Mouse (Mus musculus): ENCODE results near the gene Pamr1. TPM values are rescaled to one million over a fixed set of nuclear protein-coding genes. Genes with fewer than 3 reads are reported as not detected.

Pamr1 gene
- 3.8 and 4.4 TPM in 2 replicates for polyA plus RNA-seq (2014; fragmentation: Nextera tagmentation; extraction: Ambion mirVana)

- H3K9me3 ChIP-seq (ENCODE audit: control insufficient read depth, low read length) = no peaks in the 10 kb centered on the region
- H3K27ac ChIP-seq (ENCODE audit: low read depth, low read length) = no peak within 1 kb of the TSS
- peak within 1 kb of the TSS; percentile 70 for H3K4me2 ChIP-seq (ENCODE audit: low read depth)
- H3K9ac ChIP-seq (ENCODE audit: low read length) = peak within 1 kb of the TSS; percentile 39; the same call in 1 of the 2 replicates
- peak; percentile 62 for DNase-seq (ENCODE audit: low spot score)
- ATAC-seq (ENCODE audit: insufficient read depth, low FRiP score, low TSS enrichment) = no peak
- H3K27me3 ChIP-seq (ENCODE audit: control insufficient read depth, insufficient read depth, low read length) = 0 out of 2 replicates have a peak, but pooled peaks cover 6% of the 10 kb centered on the region
- H3K36me3 ChIP-seq (ENCODE audit: control insufficient read depth, insufficient read depth, low read length) = no peaks in the 10 kb centered on the region
- H3K4me3 ChIP-seq (ENCODE audit: low read depth, low read length) = peak within 1 kb of the TSS; percentile 31
- H3K4me1 ChIP-seq (ENCODE audit: control insufficient read depth, insufficient read depth, low read length) = no peaks in the 10 kb centered on the region
- WGBS = under 1% methylated on average over 26 of the region's 26 CpGs
Measured at GRCm38 (mm10) chr2:102549611-102550266, at the start of gene Pamr1. TSS of gene Pamr1 (plus strand) at chr2:102550012.

DNA sequence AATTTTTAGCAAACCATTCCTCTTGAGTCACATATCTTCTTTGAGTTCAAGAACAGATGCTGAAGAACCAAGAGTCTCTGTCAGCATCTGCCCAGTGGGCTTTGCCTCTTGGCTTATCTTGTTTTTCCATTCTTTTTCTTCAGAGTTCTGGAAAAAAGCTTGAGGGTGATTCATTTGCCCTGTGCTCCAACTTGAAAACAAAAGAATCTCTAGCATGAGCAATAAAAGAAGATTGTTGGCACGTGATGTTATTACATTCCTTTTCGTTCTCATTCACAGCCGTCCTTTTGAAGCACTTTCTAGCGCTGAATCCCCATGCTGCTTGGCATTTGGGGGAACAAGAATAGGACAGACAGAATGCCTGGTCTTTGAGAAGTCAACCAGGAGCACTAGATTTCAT, 42.2 kb upstream of the Pamr1 start:
- Histone ChIP-seq H3K36me3 (ENCODE audit: control insufficient read depth, insufficient read depth, low read length) (no peaks in the 10 kb centered on the region), H3K4me1 (ENCODE audit: control insufficient read depth, insufficient read depth, low read length) (no peaks in the 10 kb centered on the region), H3K9ac (ENCODE audit: low read length) (no peak overlapping the region), H3K4me3 (ENCODE audit: low read depth, low read length) (no peak overlapping the region), H3K27me3 (ENCODE audit: control insufficient read depth, insufficient read depth, low read length) (no peaks in the 10 kb centered on the region), H3K4me2 (ENCODE audit: low read depth) (no peak overlapping the region), H3K27ac (ENCODE audit: low read depth, low read length) (no peak overlapping the region), H3K9me3 (ENCODE audit: control insufficient read depth, low read length) (no peaks in the 10 kb centered on the region)
- whole genome bisulfite sequencing = 38% methylated on average over 4 of the region's 4 CpGs
- no peak for ATAC-seq (ENCODE audit: insufficient read depth, low FRiP score, low TSS enrichment)
- DNase-seq (ENCODE audit: low spot score) = no peak

GRCm38 (mm10) chr2:102508154-102508553, 41.7 kb upstream of the Pamr1 start:
- H3K36me3 ChIP-seq (ENCODE audit: control insufficient read depth, insufficient read depth, low read length) = no peaks in the 10 kb centered on the region
- H3K27me3 ChIP-seq (ENCODE audit: control insufficient read depth, insufficient read depth, low read length) = no peaks in the 10 kb centered on the region
- no peaks in the 10 kb centered on the region for H3K4me1 ChIP-seq (ENCODE audit: control insufficient read depth, insufficient read depth, low read length)
- H3K4me3 ChIP-seq (ENCODE audit: low read depth, low read length) = no peak overlapping the region
- H3K27ac ChIP-seq (ENCODE audit: low read depth, low read length) = no peak overlapping the region
- DNase-seq (ENCODE audit: low spot score) = no peak
- no peaks in the 10 kb centered on the region for H3K9me3 ChIP-seq (ENCODE audit: control insufficient read depth, low read length)
- ATAC-seq (ENCODE audit: insufficient read depth, low FRiP score, low TSS enrichment) = no peak
- WGBS = 50% methylated on average over 1 of the region's 1 CpGs
- no peak overlapping the region for H3K4me2 ChIP-seq (ENCODE audit: low read depth)
- H3K9ac ChIP-seq (ENCODE audit: low read length) = no peak overlapping the region

DNA sequence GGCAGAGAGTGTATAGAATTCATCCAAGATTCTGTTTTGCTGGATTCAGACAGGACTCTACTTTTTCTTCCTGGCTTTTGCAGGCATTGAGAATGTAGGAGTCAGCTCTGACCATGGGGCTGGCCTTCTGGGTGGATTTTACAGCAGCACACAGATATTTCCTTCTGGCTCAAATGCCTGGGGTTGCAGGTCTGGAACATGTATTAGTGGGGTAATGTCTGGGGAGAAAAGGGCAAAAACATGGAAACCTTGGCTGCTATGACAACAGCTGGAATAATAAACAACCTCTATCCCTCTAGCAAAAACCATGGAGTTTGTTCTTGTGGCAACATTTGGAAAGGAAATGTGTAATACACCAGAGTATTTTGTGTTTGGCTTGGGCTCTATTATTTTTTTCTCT, 29.9 kb upstream of the Pamr1 start:
- Histone ChIP-seq H3K4me1 (ENCODE audit: control insufficient read depth, insufficient read depth, low read length) (no peaks in the 10 kb centered on the region), H3K27ac (ENCODE audit: low read depth, low read length) (no peak overlapping the region), H3K9ac (ENCODE audit: low read length) (no peak overlapping the region), H3K4me2 (ENCODE audit: low read depth) (no peak overlapping the region), H3K27me3 (ENCODE audit: control insufficient read depth, insufficient read depth, low read length) (no peaks in the 10 kb centered on the region), H3K36me3 (ENCODE audit: control insufficient read depth, insufficient read depth, low read length) (no peaks in the 10 kb centered on the region), H3K4me3 (ENCODE audit: low read depth, low read length) (no peak overlapping the region), H3K9me3 (ENCODE audit: control insufficient read depth, low read length) (no peaks in the 10 kb centered on the region)
- DNase-seq (ENCODE audit: low spot score) (no peak), ATAC-seq (ENCODE audit: insufficient read depth, low FRiP score, low TSS enrichment) (no peak)

DNA sequence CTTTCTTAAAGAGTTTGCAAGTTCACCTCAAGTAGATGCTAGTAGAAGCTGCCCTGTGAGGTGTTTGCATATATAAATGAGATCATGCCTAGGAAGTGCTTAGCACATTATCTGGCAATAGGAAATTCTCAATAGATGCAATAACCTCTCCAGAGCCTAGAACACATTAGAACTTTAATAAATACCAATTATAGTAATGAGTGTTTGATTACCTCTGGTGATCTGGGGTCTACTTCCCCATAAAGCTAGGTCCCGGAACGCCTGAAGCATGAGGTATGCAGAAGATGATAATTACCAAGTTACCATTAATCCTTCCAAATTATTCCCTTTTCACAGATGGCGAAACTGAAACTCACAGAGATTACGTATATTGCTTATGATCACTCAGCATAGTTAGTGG, 22.2 kb upstream of the Pamr1 start:
- no peak for ATAC-seq (ENCODE audit: insufficient read depth, low FRiP score, low TSS enrichment)
- no peak overlapping the region for H3K4me2 ChIP-seq (ENCODE audit: low read depth)
- 89% methylated on average over 4 of the region's 4 CpGs for WGBS
- no peaks in the 10 kb centered on the region for H3K27me3 ChIP-seq (ENCODE audit: control insufficient read depth, insufficient read depth, low read length)
- no peaks in the 10 kb centered on the region for H3K4me1 ChIP-seq (ENCODE audit: control insufficient read depth, insufficient read depth, low read length)
- no peak overlapping the region for H3K9ac ChIP-seq (ENCODE audit: low read length)
- H3K9me3 ChIP-seq (ENCODE audit: control insufficient read depth, low read length) = no peaks in the 10 kb centered on the region
- no peaks in the 10 kb centered on the region for H3K36me3 ChIP-seq (ENCODE audit: control insufficient read depth, insufficient read depth, low read length)
- H3K27ac ChIP-seq (ENCODE audit: low read depth, low read length) = no peak overlapping the region
- no peak for DNase-seq (ENCODE audit: low spot score)
- H3K4me3 ChIP-seq (ENCODE audit: low read depth, low read length) = no peak overlapping the region

- ATAC-seq (ENCODE audit: insufficient read depth, low FRiP score, low TSS enrichment) = no peak
- Histone ChIP-seq H3K9me3 (ENCODE audit: control insufficient read depth, low read length) (no peaks in the 10 kb centered on the region), H3K27me3 (ENCODE audit: control insufficient read depth, insufficient read depth, low read length) (no peaks in the 10 kb centered on the region), H3K36me3 (ENCODE audit: control insufficient read depth, insufficient read depth, low read length) (no peaks in the 10 kb centered on the region), H3K4me2 (ENCODE audit: low read depth) (no peak overlapping the region), H3K4me1 (ENCODE audit: control insufficient read depth, insufficient read depth, low read length) (no peaks in the 10 kb centered on the region), H3K9ac (ENCODE audit: low read length) (no peak overlapping the region), H3K4me3 (ENCODE audit: low read depth, low read length) (no peak overlapping the region), H3K27ac (ENCODE audit: low read depth, low read length) (no peak overlapping the region)
- WGBS = 80% methylated on average over 4 of the region's 4 CpGs
- no peak for DNase-seq (ENCODE audit: low spot score)
Measured at GRCm38 (mm10) chr2:102533437-102533836, 16.4 kb upstream of the Pamr1 start.

DNA sequence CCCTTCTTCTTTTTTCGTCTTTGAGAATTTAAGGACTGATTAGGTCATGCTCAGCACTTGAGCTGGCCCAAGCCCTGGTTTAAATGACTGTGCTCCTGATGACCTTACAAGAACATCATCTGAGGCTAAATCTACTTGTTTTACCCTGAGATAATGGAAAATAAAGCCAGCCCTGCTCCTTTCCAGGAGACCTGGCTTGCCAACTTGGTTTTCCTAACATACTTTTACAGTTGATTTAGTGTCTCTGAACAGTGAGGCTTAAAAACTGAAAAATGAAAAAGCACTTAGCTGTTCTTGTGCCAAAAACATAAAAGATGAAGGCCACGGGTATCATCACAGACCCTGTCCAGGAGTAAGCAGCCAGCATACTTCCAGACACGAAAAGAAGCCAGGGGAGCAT, 13.0 kb upstream of the Pamr1 start:
- Histone ChIP-seq H3K36me3 (ENCODE audit: control insufficient read depth, insufficient read depth, low read length) (no peaks in the 10 kb centered on the region), H3K9ac (ENCODE audit: low read length) (no peak overlapping the region), H3K9me3 (ENCODE audit: control insufficient read depth, low read length) (no peaks in the 10 kb centered on the region), H3K27ac (ENCODE audit: low read depth, low read length) (no peak overlapping the region), H3K4me1 (ENCODE audit: control insufficient read depth, insufficient read depth, low read length) (no peaks in the 10 kb centered on the region; the same call in 1 of the 2 replicates), H3K4me3 (ENCODE audit: low read depth, low read length) (no peak overlapping the region), H3K4me2 (ENCODE audit: low read depth) (no peak overlapping the region), H3K27me3 (ENCODE audit: control insufficient read depth, insufficient read depth, low read length) (no peaks in the 10 kb centered on the region)
- ATAC-seq (ENCODE audit: insufficient read depth, low FRiP score, low TSS enrichment) (no peak), DNase-seq (ENCODE audit: low spot score) (no peak)
- 75% methylated on average over 3 of the region's 3 CpGs for WGBS

DNA sequence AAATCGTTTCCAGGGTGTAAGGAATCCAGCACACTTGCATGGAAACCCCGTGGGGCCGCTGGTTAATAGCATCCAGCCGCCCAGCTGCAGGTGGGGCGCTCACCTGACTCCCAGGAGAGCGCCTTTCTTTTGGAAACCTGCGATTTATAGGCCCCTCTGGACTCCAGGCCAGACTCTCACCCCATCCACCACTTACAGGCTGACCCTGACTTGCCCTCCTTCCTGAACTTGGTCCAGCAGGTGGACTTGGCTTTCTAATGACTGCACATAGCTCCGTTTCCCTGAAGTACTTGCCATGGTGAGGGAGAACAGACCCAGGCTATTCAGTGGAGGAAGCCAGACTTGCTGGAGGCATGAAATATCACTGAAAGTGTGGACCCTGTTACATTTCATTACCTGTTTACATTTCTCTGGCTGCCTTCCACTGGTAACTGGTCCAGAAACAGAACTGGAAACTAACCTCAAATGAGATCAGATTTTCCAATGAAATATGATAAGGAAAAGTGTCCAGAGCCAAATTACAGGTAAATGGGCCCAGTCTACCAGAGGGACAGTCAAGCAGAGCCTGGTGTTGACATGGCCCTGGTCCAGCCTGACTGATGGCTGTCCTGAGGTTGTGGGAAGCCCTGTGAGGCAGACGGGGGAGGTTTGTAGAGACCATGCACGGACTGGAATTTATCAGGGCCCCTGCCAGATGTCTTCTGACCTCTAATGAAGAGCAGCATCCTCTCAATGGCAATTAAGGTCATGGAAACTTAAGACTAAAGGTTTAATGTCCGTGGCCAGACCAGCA, 9.2 kb upstream of the Pamr1 start:
- ATAC-seq (ENCODE audit: insufficient read depth, low FRiP score, low TSS enrichment) = no peak

More for the DNA sequence above, 9.2 kb upstream of the Pamr1 start:
- 31% methylated on average over 11 of the region's 11 CpGs for WGBS
- Histone ChIP-seq H3K4me3 (ENCODE audit: low read depth, low read length) (no peak overlapping the region), H3K4me2 (ENCODE audit: low read depth) (no peak overlapping the region), H3K27ac (ENCODE audit: low read depth, low read length) (no peak overlapping the region), H3K4me1 (ENCODE audit: control insufficient read depth, insufficient read depth, low read length) (no peaks in the 10 kb centered on the region; the same call in 1 of the 2 replicates), H3K9ac (ENCODE audit: low read length) (no peak overlapping the region), H3K27me3 (ENCODE audit: control insufficient read depth, insufficient read depth, low read length) (0 out of 2 replicates have a peak, but pooled peaks cover 2% of the 10 kb centered on the region), H3K36me3 (ENCODE audit: control insufficient read depth, insufficient read depth, low read length) (no peaks in the 10 kb centered on the region), H3K9me3 (ENCODE audit: control insufficient read depth, low read length) (no peaks in the 10 kb centered on the region)
- no peak for DNase-seq (ENCODE audit: low spot score)
